23 mouse cellular contexts compared by ENCODE assay signal in the genomic region with DNA sequence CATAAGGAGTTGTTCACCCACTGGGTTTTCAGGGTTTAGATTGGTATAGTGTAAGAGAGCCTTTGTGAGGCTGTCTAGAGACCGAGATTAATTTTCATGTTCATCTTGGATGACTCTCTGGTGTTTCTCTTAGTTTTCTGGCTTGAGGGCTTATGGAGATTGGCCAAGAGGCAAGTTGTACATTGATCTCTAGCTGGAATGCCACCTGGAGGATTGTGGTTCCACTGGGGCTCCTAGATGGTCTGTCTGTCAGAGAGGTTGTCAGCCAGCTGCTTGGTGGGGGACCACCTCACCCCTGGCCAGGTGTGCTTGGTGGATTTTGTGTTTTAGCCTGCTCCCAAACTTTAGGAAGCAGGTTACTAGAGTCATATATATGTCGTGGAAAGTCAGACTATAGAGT.
A peak's percentile ranks its signal among the peaks of the same experiment; 100 is the strongest.
DNase-seq lines count a peak whose midpoint lies in the region; ATAC-seq lines count a peak whose summit lies in the region.
"Had no signal": no experiment of that assay in that cellular context is flagged by ENCODE, and none has a peak within 500 bp of the region (broad histone marks: within the 10 kb centered on the region; RNA-seq: fewer than 3 reads in every experiment).

No protein-coding gene starts in this region.

- ATAC-seq in kidney, embryonic 16.5 days (ENCODE audit: low FRiP score, low TSS enrichment) = no peak
- ATAC-seq: forebrain, embryonic 13.5 days; forebrain, embryonic 16.5 days had no signal

- H3K27ac ChIP-seq in kidney, embryonic 16.5 days (ENCODE audit: low read length) = no peak overlapping the region
- H3K27ac ChIP-seq: embryonic facial prominence, embryonic 13.5 days; embryonic facial prominence, embryonic 15.5 days; forebrain, embryonic 13.5 days had no signal

- H3K4me3 ChIP-seq in kidney, embryonic 16.5 days (ENCODE audit: low read length) = no peak overlapping the region
- H3K4me3 ChIP-seq: embryonic facial prominence, embryonic 13.5 days; embryonic facial prominence, embryonic 15.5 days; erythroblast, embryonic 14.5 days; forebrain, embryonic 13.5 days had no signal

- no peak overlapping the region for H3K9ac ChIP-seq in kidney, embryonic 16.5 days (replicated peaks; ENCODE audit: low read length)
- H3K9ac ChIP-seq: embryonic facial prominence, embryonic 13.5 days; embryonic facial prominence, embryonic 15.5 days; forebrain, embryonic 13.5 days had no signal

- H3K4me2 ChIP-seq in kidney, embryonic 16.5 days (replicated peaks; ENCODE audit: low read depth, low read length) = no peak overlapping the region
- H3K4me2 ChIP-seq: embryonic facial prominence, embryonic 13.5 days; embryonic facial prominence, embryonic 15.5 days; forebrain, embryonic 13.5 days had no signal

- H3K36me3 ChIP-seq in kidney, embryonic 16.5 days (ENCODE audit: insufficient read depth, low read length) = no peaks in the 10 kb centered on the region
- H3K36me3 ChIP-seq: embryonic facial prominence, embryonic 13.5 days; embryonic facial prominence, embryonic 15.5 days had no signal

- 79% methylated on average over 2 of the region's 2 CpGs for WGBS in kidney, embryonic 16.5 days

- H3K4me1 ChIP-seq in kidney, embryonic 16.5 days (ENCODE audit: insufficient read depth, low read length) = peaks cover 23% of the 10 kb centered on the region

- peaks cover 6% of the 10 kb centered on the region; the same call in 1 of the 2 replicates for H3K9me3 ChIP-seq in kidney, embryonic 16.5 days (ENCODE audit: low read length)
- H3K9me3 ChIP-seq: embryonic facial prominence, embryonic 13.5 days; embryonic facial prominence, embryonic 15.5 days had no signal

- DNase-seq in heart, adult 11 months = peak; percentile 82
- DNase-seq in heart, adult 18-20 months = no peak
- DNase-seq in kidney, adult 18-20 months = peak; percentile 39
- peak; percentile 62 for DNase-seq in kidney, adult 9 months
- DNase-seq in kidney, adult 11 months = no peak
- peak; percentile 59 for DNase-seq in NIH3T3 (ENCODE audit: low read depth)
- DNase-seq in Muller cell, postnatal 12 days (ENCODE audit: inconsistent ontology term) = no peak
- DNase-seq: adrenal gland, adult 2 months; adrenal gland, postnatal 10 days; adrenal gland, postnatal 25 days; cerebellum, adult 11 months; cerebellum, adult 18-20 months; cerebellum, adult 8-10 months; cerebellum, adult 9-11 months; cerebellum, postnatal 14 days; cerebellum, postnatal 36 days; embryo, embryonic 11 days had no signal

- H3K27me3 ChIP-seq in kidney, embryonic 16.5 days (ENCODE audit: insufficient read depth, low read length) = no peaks in the 10 kb centered on the region
- H3K27me3 ChIP-seq: embryonic facial prominence, embryonic 13.5 days; embryonic facial prominence, embryonic 15.5 days; forebrain, embryonic 13.5 days had no signal

Comparison
In these comparisons a context has a peak if more than half of its experiments do, and no peak if none do; other contexts are left out.
1. DNase-seq: peak in heart, adult 11 months (single experiment), kidney, adult 18-20 months (single experiment), kidney, adult 9 months (single experiment) and NIH3T3 (single experiment); none in heart, adult 18-20 months (0 of 2), kidney, adult 11 months (single experiment) and Muller cell, postnatal 12 days (single experiment).